Mouse (Mus musculus): Measurements from ENCODE around the gene Trex1.

Trex1 gene

DNA sequence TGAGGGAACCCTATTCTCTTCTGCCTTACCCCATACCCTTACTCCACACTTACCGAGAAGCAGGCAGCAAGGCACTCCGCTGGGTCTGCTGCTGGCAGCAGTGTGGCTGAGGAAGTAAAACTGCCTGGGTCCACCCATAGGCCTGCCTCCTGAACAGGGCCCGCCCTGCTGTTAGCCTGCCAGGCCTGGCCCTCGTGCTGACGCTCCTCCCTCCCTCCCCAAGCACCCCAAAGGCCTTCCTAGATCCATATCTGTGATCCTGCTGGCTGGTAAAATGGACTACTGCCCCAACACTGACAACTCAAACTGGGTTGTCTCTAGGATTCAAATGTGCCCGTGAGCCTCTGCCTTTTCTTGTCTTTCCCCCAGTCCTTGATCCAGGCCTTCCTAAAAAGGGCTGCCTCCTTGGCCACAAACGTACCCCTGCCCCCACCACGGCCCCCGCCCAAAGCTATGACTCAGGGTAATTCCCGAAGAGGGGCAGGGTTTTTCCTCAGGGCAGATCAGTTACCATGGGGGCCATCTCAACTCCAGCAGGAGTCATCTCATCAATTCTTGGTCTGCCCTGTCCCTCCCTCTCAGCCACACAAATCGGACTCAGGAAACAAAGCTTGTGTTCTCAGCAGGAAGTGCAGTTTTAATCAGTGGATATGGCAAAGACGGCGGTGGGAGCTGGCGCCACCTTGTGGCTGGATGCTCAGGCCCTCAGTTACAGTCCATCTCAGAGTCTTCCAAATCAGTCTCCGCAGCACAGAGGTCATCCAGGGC, at the start of gene Trex1:
TSS of gene Trex1 (minus strand) at position 599 of the 768 bp plus-strand sequence.
- DNase-seq, result peak; percentile 93

DNA sequence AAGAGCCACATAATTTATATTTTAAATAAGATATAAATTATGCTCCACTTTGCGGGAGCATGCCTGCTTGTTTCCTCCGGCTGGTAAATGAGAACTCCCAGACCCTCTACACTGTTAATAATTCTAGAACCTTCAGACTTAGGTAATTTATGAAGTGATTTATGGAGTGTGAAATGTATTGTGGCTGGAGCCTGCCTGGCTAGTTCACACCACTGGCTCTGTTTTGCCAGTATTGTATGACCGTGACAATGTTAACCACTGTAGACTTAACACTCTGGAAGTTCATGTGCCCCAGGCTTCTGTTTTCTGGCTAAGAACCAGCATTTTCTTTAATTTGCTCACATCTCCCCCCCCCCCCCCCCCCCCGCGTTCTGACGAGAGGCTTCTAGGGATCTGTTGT, 47.8 kb upstream of the Trex1 start:
- DNase-seq, result no peak

DNA sequence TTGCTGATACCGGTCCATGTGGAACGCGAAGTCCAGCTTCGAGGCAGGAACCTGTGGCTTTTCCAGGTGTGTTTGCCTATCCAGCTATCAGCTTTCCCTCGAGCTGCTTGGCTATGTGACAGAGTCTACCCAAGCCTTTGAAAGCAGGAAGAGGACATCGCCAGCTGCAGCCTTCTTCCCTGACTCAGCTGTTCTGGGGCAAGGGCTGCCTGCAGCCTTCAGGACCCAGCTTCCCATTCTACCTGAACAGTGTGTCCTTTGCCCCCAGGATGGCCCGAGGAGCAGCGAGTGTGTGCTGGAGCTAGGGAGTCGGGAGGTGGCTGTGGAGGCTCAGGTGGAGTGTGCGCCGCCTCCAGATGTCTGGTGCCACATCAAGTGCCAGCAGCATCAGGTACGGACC, 46.1 kb upstream of the Trex1 start:
- DNase-seq, result no peak

DNA sequence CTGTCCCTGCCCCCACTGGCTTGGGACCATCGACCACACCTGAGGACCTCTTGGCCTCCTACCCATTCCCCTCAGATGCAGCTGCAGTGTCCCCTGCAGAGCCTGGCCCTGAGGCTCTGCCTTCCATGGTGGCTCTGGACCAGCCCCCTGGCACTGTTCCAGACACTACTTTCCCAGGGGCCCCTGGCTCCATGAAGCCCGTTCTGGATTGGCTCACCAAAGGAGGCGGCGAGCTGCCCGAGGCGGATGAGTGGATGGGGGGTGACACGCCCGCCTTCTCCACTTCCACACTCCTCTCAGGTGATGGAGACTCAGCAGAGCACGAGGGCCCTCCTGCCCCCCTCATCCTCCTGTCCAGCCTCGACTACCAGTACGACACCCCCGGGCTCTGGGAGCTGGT, 45.5 kb upstream of the Trex1 start:
- peak; percentile 43 for DNase-seq

DNA sequence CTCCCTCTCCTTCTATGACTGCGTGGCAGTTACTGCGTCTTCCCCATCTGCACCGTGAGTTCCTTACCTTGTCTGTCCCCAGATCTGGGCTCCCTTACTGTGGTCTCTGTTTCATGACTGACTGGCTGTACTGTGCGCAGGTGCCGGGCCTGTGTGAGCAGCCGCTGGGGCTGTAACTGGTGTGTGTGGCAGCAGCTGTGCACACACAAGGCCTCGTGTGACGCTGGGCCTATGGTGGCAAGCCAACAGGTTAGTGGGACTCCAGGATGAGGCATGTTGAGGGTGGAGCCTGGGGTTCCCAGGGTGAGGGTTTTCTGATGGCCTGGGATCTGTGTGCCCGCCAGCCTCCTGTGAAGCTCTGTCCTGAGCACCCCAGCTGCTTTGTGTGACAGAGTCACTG, 44.5 kb upstream of the Trex1 start:
- no peak for DNase-seq

DNA sequence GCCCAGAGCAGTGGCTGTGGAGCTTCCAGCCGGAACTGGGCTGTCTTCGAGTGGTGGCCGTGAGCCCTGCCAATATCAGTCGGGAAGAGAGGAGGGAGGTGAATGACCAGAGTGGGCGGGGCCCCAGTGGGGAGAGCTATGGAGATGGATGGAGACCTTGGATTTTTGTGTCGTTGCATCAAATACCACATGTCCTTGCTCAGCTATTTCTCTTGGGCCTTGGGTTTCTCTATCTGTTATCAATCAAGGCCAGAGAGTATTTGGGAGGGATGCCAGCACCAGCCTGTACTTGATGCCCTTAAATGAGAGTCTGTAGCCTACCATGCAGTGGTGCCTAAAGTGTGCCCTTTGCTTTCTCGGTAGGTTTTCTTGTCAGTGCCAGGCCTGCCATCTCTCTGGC, 43.7 kb upstream of the Trex1 start:
- DNase-seq, result no peak

DNA sequence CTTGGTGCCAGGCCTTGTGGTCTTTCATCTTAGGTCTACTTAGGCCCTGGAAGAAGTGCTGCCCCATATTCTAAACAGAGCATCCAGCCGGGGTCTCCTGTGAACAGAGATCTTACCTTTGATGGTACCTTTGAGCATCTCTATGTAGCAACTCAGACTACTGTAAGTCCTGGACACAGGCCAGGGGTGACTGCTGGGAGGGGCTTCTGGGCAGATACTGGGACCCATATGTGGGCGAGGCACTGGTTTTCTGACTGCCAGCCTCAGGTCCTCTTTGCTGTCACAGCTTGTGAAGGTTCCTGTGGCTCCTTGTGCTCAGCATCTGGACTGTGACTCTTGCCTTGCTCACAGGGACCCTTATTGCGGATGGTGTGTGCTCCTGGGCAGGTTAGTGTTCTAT, 43.0 kb upstream of the Trex1 start:
- DNase-seq, result no peak

DNA sequence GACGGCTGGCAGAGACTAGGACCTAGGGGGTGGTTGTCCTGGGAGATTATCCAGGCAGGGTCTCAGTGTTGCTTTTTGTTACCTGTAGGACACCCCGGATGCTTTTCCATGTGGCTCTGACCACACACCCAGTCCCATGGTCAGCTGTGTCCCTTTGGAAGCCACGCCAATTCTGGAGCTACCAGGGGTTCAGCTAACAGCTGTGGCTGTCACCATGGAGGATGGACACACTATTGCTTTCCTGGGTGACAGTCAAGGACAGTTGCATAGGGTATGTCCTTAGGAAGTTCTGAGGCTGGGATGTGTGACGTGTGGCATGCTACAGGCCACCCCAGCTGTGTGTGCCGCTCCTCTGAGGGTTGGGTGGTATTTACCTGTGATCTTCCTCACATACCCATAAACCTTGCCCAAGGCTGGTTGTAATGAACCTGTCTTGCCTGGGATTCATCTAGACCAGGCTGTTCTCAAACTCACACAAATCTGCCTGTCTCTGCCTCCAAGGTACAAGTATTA, 42.5 kb upstream of the Trex1 start:
- DNase-seq, result no peak

DNA sequence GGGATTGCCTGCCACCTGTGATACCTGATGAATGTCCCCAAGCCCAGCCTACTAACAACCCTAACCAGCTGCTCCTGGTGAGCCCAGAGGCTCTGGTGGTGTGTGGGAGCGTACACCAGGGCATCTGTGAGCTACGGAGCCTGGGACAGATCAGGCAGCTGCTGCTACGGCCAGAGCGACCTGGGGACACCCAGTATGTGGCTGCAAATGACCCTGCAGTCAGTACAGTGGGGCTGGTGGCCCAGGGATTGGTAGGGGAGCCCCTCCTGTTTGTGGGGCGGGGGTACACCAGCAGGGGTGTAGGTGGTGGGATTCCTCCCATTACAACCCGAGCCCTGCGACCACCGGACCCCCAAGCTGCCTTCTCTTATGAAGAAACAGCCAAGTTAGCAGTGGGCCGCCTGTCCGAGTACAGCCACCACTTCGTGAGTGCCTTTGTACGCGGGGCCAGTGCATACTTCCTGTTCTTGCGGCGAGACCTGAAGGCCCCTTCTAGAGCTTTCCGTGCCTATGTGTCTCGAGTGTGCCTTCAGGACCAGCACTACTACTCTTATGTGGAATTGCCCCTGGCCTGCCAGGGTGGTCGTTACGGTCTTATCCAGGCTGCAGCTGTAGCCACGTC, 40.9 kb upstream of the Trex1 start:
- DNase-seq, result no peak

DNA sequence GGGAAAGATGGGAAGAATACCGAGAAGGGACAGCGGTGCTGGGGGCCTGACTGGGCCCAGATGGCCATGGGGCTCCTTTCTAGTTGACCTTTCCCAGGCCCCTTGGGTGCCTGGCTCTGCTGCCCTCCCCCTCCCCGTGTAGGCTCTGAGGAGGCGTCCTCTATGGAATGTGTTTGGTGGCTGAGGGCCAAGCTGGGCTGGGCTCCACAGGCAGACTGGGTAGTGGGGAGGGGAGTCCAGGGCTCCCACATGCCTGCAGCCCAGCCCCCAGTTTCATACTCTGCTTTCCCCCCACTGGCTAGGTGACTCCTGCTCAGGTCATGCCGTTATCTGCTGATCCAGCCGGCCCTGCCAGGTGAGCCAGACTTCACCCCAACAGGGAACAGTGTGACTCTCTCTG, 39.4 kb upstream of the Trex1 start:
- peak; percentile 87 for DNase-seq

DNA sequence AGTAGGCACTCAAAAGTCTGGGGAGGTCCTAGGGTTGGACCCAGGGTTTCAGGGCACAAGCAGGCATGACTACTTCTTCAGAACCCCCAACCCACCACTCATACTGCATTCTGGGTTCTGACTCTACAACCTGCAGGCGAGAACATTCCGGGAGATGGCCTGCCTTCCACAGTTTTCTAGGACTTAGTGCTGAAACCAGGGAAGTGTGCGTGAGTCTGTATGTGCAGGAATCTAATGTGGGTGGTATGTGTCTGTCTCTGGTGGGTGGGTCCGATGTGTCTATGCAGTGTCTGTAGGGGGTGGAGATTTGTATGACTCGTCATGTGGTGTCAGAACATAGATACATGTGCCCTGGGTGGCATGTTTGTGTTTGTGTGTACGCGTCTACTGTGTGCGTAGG, 38.8 kb upstream of the Trex1 start:
- no peak for DNase-seq

DNA sequence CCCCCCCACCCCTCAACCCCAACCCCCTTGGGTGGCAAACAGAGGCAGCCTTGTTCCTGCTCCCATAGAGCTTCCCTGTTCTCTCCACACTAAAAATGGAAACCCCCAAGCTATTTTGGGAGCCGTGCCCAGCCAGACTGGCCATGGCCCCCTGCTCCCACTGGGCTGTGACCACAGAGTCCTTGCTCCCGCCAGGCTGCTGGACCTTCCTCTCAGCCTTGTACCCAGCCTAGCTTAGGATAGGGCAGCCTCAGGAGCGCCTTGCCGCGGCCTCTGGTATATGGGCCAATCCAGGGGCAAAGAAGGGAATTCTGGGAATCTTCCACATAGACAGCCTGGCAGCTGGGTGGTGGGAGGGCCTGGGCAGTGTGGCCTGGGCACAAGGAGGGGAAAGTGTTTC, 38.3 kb upstream of the Trex1 start:
- peak; percentile 52 for DNase-seq

DNA sequence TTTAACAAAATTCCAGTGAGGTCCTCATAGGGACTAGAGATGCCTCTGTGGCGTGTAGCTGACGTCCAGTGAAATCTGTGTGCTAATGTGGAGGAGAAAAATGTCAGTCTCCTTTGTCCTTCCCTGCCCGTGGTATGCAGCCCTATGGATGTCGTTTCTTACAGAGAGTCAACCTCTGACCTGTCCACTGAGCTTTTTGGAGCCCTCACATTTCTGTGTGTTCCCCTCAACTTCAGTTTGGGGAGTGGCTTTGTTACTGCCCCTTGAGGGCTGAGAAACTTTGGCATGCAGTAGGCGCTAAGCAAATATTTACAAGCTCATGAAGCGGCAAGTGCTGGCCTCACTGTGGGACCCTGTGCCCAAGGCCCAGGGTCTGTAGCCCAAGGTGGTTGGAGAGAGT, 37.8 kb upstream of the Trex1 start:
- no peak for DNase-seq

DNA sequence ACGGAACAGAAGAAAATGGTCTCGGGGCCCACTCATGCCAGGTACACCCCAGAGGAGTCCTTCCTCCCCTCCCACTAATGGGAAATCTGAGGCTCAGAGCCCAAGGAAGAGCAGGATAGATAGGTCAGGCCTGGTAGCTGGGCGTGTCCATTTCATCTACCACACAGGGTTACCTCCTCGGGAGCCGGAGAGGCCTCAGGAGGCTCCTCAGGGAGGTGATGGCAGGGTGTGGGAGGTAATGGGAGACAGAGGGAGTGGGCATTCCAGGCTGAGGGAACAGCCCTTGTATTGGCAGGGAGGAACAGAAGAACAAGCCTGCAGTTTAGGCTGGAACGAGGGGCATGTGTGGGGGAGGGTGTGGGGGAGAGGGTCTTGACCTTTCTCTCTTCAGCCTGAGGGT, 37.3 kb upstream of the Trex1 start:
- DNase-seq, result peak; percentile 37

DNA sequence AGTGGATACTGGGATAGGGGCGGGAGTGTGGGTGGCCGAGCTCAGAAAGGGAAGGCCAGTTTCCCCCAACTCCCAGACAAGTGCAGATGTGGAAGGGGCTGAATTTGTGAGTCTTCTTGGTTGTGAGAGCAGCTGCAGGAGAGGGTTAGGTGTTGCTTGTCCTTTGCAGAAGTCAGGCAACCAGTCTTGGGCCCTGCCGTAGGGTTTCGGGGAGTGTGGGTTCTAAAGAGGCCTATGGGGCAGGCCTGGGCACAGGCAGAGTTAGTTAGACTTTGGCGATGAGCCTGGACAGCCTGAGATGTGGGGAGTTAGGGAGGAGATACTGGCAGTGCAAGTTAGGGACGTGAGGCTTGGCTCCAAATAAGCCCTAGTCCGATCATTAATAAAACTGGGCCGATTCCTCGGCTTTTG, 36.7 kb upstream of the Trex1 start:
- no peak for DNase-seq

DNA sequence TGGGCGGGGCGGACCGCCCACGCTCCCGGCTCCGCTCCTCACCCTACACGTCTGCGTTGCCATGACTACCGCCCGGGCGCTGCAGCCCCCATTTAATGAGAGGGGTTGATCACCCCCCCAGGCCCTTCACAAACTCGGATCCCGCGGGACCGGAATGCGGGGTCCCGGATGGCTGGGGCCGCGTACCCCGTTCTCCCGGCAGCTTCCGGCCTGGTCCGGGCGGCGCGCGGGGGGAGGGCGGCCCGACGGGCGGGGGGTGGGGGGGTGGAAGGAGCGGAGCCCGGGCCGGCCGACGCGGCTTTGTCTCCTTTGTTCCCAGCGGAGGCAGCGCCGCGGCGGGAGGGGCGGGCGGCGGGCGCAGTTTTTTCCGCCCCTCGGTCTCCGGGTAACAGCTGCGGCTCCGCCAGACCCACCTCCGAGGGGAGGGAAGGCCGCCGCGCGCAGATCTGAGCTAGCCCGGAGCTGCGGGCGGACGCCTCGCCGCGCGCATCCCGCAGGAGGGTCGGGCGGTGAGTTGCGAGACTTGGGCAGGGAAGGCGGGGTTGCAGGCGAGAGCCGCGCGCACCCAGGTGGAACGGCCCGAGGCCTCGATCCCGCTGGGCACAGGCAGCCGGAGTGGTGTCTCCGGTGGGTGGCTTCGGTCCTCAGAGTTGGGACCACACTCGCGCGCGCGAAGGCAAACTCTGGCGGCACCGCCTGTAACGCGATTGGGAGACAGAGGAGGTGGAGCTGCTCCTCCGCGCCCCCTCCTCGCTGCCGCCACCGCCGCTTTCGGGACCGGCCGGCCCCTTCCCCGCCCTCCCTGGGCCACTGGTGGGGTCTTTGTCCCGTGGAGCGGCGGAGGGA, 35.8 kb upstream of the Trex1 start, which contains the start of gene Plxnb1:
TSS of gene Plxnb1 (plus strand) at position 253 of the 846 bp plus-strand sequence.
- peak; percentile 70 for DNase-seq

DNA sequence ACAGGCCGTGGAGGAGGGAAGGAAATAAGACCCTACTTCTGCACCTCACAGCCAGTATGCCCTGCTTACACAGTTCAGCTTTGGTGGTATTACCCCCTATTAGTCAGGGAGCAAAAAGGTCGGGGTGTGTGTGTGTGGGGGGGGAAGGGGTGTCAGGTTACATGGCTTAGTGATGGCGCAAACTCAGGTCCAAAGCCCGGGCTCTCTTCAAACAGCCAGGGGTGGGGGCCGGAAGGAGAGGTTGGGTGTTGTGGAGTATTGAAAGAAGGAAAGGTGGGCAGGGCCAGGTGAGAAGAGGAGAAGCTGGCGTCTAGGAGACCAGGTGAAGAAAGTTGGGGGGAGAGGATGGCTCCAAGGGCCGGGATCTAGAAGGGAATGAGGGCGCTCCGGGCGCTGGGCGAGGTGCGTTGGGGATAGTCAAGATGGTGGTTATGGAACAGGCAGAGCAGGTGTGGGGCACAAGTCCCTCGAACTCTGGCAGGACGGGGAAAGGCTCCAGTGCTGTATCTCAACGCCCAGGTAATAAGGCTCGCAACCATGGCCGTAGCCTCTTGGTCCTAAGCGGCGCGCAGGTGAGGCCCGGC, 35.1 kb upstream of the Trex1 start:
- peak; percentile 58 for DNase-seq

DNA sequence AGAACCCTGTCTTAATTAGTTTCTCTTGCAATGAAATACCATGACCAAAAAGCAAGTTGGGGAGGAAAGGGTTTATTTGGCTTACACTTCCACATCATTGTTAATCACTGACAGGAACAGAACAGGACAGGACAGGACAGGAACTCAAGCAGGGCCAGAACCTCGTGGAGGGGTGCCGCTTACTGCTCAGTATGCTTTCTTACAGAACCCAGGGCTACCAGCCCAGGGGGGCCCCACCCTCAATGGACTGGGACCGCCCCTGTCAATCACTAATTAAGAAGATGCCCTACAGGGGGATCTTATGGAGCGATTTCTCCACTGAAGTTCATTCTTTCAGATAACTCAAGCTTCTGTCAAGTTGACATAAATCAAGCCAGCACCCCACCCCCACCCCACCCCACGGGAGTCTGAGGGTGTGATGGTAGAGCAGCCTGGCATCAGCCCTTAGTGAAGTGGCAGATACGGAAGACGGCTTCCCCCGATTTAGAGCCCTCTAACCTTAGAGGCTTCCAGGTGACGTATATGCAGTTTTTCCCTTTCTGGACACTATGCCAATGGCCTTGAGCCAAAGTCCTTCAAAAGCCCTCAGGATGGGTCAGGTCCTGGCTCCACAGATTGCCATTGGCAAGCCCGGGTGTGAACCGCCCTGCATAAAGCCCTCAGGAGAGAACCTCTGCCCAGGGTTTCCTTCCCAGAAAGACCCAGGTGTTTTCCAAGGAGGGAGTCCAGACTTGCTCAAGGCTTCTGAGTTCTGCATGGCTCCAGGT, 34.4 kb upstream of the Trex1 start:
- DNase-seq, result peak; percentile 74

DNA sequence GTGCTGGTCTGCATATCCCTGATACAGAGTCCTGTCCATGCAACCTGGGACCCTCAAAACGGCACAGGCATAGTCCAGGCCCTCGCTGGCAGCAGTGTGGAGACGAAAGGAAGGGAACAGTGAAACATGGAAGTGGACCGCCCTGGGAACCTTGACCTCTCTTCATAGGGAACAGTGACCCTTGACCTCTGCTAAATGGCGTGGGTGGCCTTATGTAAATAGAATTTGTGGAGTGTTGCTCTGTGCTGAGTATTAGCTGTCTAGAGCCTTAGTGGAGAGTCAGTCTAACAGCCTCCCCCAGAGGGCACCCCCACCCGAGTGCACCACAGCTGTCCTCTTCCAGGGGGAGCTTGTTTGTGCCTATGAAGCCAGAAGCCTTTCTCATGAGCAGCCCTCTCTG, 33.3 kb upstream of the Trex1 start:
- DNase-seq, result peak; percentile 48

DNA sequence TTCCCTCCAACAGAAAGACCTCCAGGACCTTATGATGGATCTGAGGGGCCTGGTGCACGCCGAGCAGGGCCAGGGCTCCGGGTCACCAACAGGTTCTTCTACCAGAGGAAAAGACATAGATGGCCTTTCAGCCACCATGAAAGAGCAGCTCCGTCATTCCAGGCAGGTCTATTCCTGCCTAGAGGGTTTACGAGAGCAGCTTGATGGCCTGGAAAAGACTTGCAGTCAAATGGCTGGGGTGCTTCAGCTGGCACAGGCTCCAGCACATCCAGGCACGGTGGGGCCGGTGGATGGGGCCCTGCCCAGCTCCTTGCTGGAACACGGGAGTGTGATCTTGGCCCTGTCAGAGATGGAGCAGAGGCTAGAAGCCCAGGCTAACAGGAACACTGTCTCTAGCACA, 32.3 kb upstream of the Trex1 start:
- no peak for DNase-seq

DNA sequence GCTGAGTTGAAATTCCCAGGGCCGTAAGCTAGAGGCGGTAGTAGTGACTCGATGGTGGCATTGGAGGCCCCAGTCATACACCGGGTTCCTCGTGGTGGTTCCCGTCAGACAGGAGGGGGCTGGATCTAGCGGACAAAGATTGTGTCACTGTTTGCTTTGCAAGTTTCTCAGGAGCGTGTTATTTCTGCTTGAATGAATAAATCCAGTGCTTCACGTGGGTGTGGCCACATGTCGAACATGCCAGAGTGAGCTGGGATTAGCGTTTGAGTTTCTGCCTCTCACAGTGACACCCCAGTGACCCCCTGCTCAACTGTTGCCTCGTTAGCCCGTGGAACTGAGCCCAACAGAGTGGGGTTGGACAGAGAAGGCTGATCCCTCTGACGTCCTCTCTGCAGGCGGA, 30.9 kb upstream of the Trex1 start:
- DNase-seq, result no peak

DNA sequence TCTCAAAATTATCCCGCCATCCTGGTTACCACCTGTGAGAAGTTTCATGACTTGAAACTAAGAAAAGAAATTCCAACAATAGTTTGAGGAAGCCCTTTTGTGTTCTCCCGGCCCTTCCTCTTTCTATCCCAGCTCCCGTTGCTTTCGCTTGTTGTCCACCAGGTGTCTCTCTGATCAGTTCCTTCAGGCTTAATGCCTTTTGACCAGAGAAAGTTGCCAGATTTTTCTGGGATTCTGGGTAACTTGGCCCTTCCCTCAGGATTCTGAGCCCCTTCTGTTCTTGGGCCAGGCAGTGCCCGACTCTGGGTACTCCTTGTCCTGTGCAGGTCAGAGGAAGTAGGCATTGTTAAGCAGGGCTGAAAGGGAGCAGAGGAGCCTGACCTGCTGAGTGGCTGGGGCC, 28.5 kb upstream of the Trex1 start:
- DNase-seq, result no peak
